Mouse (Mus musculus) ES-Bruce4 (cell line): ENCODE measurements around the gene March5. TPM values are rescaled to one million over a fixed set of nuclear protein-coding genes. Genes with fewer than 3 reads are reported as not detected.

Experiments used
- H3K27ac ChIP-seq: 2 replicates; pipeline ENCODE4 v1.5.1; 2012; ENCODE audit warnings: low read length, inconsistent platforms; ENCODE audit not compliant: insufficient read depth
- H3K27me3 ChIP-seq: 2 replicates; pipeline ENCODE4 v1.6.1; 2012; ENCODE audit warnings: mild to moderate bottlenecking, low read length, inconsistent platforms; ENCODE audit not compliant: control insufficient read depth, poor library complexity, insufficient read depth, severe bottlenecking
- H3K36me3 ChIP-seq: 2 replicates; pipeline ENCODE4 v1.6.1; 2012; ENCODE audit warnings: inconsistent platforms, mild to moderate bottlenecking, low read length, moderate library complexity; ENCODE audit not compliant: control insufficient read depth, poor library complexity, insufficient read depth, severe bottlenecking
- H3K4me1 ChIP-seq: one replicate; pipeline ENCODE4 v1.8.1; 2011; ENCODE audit warnings: low read length; ENCODE audit not compliant: control insufficient read depth, insufficient read depth
- H3K4me3 ChIP-seq: 2 replicates; pipeline ENCODE4 v1.5.1; 2011; ENCODE audit warnings: low read depth, mild to moderate bottlenecking, low read length
- H3K9ac ChIP-seq: 2 replicates; pipeline ENCODE4 v1.6.1; 2012; ENCODE audit warnings: low read depth, mild to moderate bottlenecking, inconsistent platforms; ENCODE audit not compliant: poor library complexity, severe bottlenecking
- H3K9me3 ChIP-seq: replicated peaks from 2 replicates; pipeline ENCODE4 v1.6.1; 2012; ENCODE audit warnings: mild to moderate bottlenecking, low read length, inconsistent platforms; ENCODE audit not compliant: control insufficient read depth, poor library complexity, insufficient read depth, severe bottlenecking
- CTCF ChIP-seq: IDR thresholded peaks from one replicate; pipeline ENCODE4 v1.8.1; 2011; ENCODE audit warnings: low read depth, low read length
- EP300 ChIP-seq: IDR thresholded peaks from 2 replicates; pipeline ENCODE4 v1.6.1; 2011; ENCODE audit warnings: low read depth, low read length; ENCODE audit not compliant: insufficient read depth
- POLR2A ChIP-seq: IDR thresholded peaks from one replicate; pipeline ENCODE4 v1.8.1; 2011; ENCODE audit warnings: low read length; ENCODE audit not compliant: insufficient read depth
- polyA plus RNA-seq: library from polyadenylated mRNA; stranded (reverse); fragments of >200 nt; gene quantifications from 2 replicates; pipeline ENCODE4 v1.2.4, GENCODE M21; 2011; ENCODE audit warnings: low read depth; ENCODE audit not compliant: missing spikeins, insufficient read depth, insufficient read length

Gene March5
- polyA plus RNA-seq, 1 experiment: 194 TPM

GRCm38 (mm10) chr19:37206641-37207302 lies 571 bp upstream of the March5 start:
- H3K27ac ChIP-seq: no peak overlapping the region
- no peaks in the 10 kb centered on the region for H3K9me3 ChIP-seq
- H3K36me3 ChIP-seq: peaks cover 18% of the 10 kb centered on the region
- TF ChIP-seq EP300 (no peak), POLR2A (no peak), CTCF (no peak)
- H3K9ac ChIP-seq: peak overlapping the region; percentile 98
- H3K4me1 ChIP-seq: no peaks in the 10 kb centered on the region
- H3K4me3 ChIP-seq: peak overlapping the region; percentile 79
- H3K27me3 ChIP-seq: no peaks in the 10 kb centered on the region

DNA sequence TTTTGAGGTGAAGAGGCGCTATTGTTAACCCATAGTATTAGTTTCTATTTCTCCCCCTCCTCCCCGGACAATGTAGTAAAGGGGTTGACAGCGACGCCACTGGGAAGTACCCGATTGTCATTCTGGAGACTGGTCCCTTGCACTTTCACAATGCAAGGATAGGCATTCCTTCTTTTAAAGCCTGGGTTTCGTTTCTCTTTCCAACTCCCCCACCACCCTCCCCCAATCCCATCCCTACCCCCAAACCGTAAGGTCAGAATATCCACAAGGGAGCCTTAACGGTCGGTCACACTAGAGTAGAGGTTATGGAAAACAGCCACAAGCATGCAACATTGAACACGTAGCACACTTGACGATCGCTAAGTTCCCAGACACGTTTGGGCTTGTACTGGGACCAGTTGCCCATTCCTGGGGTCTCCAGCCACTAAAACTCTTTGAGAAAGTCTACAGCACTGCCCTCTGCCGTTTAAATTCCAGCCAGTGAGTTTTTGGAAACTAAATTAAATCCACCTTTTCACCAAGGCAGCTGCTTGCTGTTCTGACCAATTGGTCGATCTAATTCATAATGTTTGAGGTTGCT lies 923 bp downstream of the March5 start, which contains the start of gene Cpeb3:
Cpeb3 (minus strand) TSS at position 426 of the 580 bp plus-strand sequence.
- Histone ChIP-seq H3K4me3 (peak within 1 kb of the TSS; percentile 81), H3K27ac (peak within 1 kb of the TSS; percentile 79), H3K4me1 (no peaks in the 10 kb centered on the region), H3K9ac (peak within 1 kb of the TSS; percentile 98), H3K27me3 (no peaks in the 10 kb centered on the region), H3K9me3 (no peaks in the 10 kb centered on the region), H3K36me3 (peaks cover 32% of the 10 kb centered on the region)
- no peak for TF ChIP-seq CTCF
- TF ChIP-seq EP300: no peak
- TF ChIP-seq POLR2A: no peak

GRCm38 (mm10) chr19:37208986-37209385 lies 1.6 kb downstream of the March5 start:
- H3K27ac ChIP-seq: no peak overlapping the region
- H3K9ac ChIP-seq: peak overlapping the region; percentile 98

DNA sequence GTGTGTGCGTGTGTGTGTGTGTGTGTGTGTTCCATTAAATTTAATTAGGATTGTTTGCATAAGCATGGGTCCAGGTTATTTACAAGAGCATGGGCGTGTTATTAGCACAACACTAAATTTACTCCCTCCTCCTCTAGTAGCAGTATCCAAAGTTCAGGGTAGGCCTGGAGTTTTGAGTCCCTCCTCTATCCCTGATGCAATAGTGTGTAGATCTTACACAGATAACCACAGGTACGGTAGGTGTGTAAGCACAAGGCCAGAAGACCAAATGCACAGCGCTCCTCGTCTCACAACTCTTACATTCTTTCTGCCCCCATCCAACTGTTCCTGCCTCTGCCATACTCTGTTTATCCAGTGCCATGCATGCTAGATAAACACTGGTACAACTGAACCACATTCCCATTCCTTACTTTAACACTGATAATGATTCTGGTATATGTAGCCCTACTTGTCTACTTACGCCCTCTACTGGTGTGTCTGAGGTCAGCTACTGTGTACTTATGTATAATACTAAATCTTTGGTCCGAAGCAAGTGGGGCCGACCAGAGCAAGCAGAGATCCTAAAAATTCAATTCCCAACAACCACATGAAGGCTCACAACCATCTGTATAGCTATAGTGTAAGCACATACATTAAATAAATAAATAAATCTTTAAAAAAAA lies 2.3 kb downstream of the March5 start:
- Histone ChIP-seq H3K9ac (peak overlapping the region; percentile 98), H3K27me3 (no peaks in the 10 kb centered on the region), H3K36me3 (peaks cover 38% of the 10 kb centered on the region), H3K4me3 (peak overlapping the region; percentile 81), H3K27ac (0 out of 2 replicates have a peak overlapping the region, but pooled peaks have one; percentile 38), H3K9me3 (no peaks in the 10 kb centered on the region), H3K4me1 (no peaks in the 10 kb centered on the region)
- TF ChIP-seq CTCF: peak; percentile 6
- TF ChIP-seq POLR2A: no peak
- no peak for TF ChIP-seq EP300

More at GRCm38 (mm10) chr19:37208986-37209385, 1.6 kb downstream of the March5 start:
- Histone ChIP-seq H3K27me3 (no peaks in the 10 kb centered on the region), H3K36me3 (peaks cover 38% of the 10 kb centered on the region), H3K9me3 (no peaks in the 10 kb centered on the region), H3K4me1 (no peaks in the 10 kb centered on the region), H3K4me3 (peak overlapping the region; percentile 81)
- TF ChIP-seq CTCF (no peak), POLR2A (no peak), EP300 (no peak)

DNA sequence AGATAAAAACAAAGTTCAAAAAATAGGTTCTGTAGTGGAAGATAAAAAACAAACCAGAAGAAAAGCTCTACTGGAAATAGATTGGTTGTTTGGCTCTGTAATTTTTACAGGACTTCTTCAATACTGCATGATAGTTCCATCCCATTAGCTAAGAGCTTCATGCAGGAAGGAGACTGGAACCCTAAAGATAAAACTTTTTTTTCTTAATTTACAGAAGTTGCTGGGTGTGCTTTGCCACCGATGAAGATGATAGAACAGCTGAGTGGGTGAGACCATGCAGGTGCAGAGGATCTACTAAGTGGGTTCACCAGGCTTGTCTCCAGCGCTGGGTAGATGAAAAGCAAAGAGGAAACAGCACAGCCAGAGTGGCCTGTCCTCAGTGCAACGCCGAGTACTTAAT lies 3.1 kb downstream of the March5 start:
- TF ChIP-seq POLR2A: no peak
- TF ChIP-seq EP300: no peak
- TF ChIP-seq CTCF: no peak
- Histone ChIP-seq H3K4me1 (no peaks in the 10 kb centered on the region), H3K27ac (no peak overlapping the region), H3K27me3 (no peaks in the 10 kb centered on the region), H3K36me3 (peaks cover 43% of the 10 kb centered on the region), H3K9me3 (no peaks in the 10 kb centered on the region), H3K9ac (no peak overlapping the region), H3K4me3 (no peak overlapping the region)
